Mouse (Mus musculus) kidney, adult 2 months (tissue): ENCODE measurements around the gene St3gal6.

Experiments used
- CTCF ChIP-seq: fragments of 200-500 bp; conservative IDR thresholded peaks from 2 replicates; pipeline ENCODE4 v1.5.1; 2011; ENCODE audit warnings: low read depth, mild to moderate bottlenecking, control low read depth, low read length, moderate library complexity, mixed read lengths; ENCODE audit not compliant: insufficient read depth, insufficient read length
- POLR2A ChIP-seq: fragments of 200-500 bp; IDR thresholded peaks from one replicate; pipeline ENCODE4 v1.6.1; 2011; ENCODE audit warnings: low read depth, low read length, control low read depth

DNA sequence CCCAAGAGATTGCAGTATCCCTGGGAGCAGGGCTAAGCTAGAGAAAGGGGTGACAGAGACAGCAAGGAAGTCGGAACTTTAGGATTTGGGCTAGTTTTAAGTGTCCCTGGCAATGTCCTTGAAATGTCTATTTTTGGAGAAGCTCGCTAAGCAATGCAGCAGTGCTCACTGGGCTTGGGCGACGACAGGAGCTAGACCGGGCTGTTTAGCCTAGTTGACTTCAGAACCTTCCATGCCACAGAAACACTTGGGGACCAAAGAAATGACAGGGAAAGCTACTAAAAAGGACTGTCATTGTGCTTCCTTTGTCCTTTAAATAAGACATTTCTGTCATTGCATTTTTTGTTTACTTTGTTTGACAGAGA lies 42.2 kb downstream of the St3gal6 start:
- no peak for TF ChIP-seq CTCF
- no peak for TF ChIP-seq POLR2A
